Mouse (Mus musculus) brain, embryonic 14.5 days (tissue): Measurements from ENCODE around the gene Treml2. TPM values are rescaled to one million over a fixed set of nuclear protein-coding genes. Genes with fewer than 3 reads are reported as not detected.
"Not testable (repeated sequence)": the region's sequence is repeated elsewhere in the genome, so short reads cannot be mapped to it uniquely, and the experiment has no call there.

Experiments used
- DNase-seq: peaks from one replicate; pipeline ENCODE4 v3.0.0-alpha.2; 2011; ENCODE audit warnings: low read depth
- CTCF ChIP-seq: fragments of 200-500 bp; IDR thresholded peaks from 2 replicates; pipeline ENCODE4 v1.5.1; 2012; ENCODE audit warnings: inconsistent platforms, mild to moderate bottlenecking, moderate library complexity, borderline replicate concordance; ENCODE audit not compliant: insufficient read depth, insufficient read length; ENCODE audit errors: extremely low read depth
- POLR2A ChIP-seq: fragments of 200-500 bp; IDR thresholded peaks from 2 replicates; pipeline ENCODE4 v1.6.1; 2012; ENCODE audit warnings: mild to moderate bottlenecking, inconsistent platforms, borderline replicate concordance; ENCODE audit not compliant: poor library complexity, insufficient read depth, insufficient read length, severe bottlenecking; ENCODE audit errors: extremely low read depth
- polyA plus RNA-seq: library from polyadenylated mRNA; depleted of rRNA; stranded (reverse); fragments of >200 nt; gene quantifications from 2 replicates; pipeline ENCODE4 v1.2.3, GENCODE M21; 2012

The Treml2 gene
- polyA plus RNA-seq, 1 experiment = 0.42 TPM

DNA sequence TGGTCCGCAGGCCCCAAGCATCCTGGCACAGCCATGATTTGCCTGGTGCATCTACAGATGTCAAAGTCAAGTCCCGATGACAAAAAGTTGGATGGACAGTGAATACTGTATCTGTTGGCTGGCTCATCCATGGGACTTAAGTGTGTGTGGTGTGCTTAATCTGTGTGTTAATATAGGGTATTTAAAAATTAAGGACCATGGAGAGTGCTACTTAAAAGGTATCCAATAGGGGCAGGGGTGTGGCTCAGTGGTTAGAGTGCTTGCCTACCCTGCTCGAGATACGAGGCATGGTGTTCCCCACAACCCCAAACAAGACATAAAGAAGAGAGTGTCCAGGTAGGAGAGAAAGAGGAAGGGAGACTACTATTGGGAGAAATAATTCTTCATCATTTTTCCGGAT lies 2.5 kb downstream of the Treml2 start:
- TF ChIP-seq POLR2A (no peak), CTCF (no peak)

DNA sequence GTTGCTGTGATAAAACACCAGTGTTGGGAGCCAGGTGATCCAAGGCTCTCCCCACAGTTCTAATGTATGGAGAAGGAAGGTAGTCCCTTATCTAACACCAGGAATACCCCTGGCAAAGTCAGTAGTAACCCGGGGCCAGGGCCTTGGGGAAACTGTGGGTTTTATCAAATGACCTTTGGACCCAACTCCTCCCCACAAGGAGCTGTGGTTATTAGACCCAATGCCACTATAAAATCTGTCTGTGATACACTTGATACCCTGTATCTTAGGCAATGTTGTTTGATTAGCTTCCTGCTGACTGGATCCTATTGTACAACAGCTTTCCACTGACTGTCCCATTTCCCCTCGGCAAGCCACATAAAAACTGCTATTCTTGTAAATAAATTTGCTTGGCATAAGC lies 12.8 kb downstream of the Treml2 start:
- no peak for TF ChIP-seq POLR2A
- TF ChIP-seq CTCF = no peak
- DNase-seq = no peak

More for the DNA sequence above, 2.5 kb downstream of the Treml2 start:
- no peak for DNase-seq

DNA sequence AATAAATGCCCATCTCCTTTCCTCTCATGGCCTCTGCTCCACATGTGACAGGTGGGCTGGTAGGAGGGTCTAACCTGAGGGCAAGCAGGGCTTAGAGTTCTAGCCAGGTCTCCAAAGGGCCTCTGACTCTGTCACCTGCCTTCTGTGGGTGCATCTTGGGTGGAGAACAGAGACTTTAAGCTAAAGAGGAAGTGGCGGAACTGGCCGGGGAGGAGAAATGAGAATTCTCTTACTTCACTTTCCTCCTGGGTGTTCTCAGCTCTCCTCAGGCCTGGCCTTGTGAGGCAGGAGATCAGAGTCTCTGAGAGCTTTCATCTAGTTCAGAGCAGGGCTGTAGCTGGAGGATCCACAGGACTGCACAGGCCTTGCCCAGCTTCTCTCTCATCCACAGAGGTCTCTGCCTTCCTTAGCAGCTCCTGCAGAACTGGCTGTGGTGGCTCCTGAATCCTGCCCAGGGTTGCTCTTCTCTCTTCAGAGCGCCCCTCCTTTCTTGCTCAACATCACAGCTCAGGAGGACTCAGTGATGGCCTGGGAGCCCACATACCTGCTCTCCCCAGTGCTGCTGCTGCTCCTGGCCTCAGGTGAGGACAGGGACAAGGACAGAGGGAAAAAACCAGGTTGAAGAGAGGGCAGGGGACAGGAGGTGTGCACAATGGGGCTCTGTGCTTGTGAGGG lies 16.7 kb downstream of the Treml2 start, which contains the start of gene B430306N03Rik:
Gene B430306N03Rik, plus strand, starts transcription at position 237 of the 675 bp plus-strand sequence.
- DNase-seq = not testable (repeated sequence)

DNA sequence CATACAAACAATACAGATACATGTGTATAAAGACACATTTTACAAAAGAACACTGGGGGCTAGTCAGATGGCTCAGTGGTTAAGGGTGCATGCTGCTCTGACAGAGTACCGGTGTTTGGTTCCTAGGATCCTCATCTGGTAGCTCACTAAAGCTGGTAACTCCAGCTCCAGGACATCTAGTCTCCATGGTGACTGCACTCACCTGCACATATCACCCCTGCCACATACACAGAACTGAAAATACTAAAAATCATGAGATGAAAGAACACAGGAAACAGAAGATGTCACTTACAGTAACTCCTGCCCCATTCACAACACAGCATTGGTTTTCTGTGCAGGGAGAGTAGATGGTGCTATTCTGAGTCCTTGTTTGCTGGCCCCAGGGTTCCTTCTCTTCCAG lies 19.4 kb downstream of the Treml2 start:
- TF ChIP-seq CTCF (no peak), POLR2A (no peak)
- DNase-seq = no peak

DNA sequence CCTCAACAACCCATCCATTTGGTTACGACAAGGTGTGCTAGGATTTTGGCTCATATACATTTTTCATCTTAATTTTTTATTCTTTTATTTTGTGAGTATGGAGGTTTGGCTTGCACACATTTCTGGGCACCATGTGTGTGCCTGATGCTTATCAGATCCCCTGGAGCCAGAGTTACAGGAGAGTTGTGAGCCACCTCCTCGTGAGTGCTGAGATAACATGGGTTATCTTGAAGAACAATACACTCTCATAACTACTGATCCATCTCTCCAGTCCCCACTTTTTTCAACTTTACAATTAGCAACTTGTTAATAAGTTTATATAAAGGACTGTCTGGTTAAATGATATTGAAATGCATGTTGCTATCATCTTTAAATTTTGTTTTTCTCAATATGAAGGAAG lies 22.0 kb downstream of the Treml2 start:
- no peak for TF ChIP-seq CTCF
- no peak for TF ChIP-seq POLR2A
- DNase-seq = no peak

DNA sequence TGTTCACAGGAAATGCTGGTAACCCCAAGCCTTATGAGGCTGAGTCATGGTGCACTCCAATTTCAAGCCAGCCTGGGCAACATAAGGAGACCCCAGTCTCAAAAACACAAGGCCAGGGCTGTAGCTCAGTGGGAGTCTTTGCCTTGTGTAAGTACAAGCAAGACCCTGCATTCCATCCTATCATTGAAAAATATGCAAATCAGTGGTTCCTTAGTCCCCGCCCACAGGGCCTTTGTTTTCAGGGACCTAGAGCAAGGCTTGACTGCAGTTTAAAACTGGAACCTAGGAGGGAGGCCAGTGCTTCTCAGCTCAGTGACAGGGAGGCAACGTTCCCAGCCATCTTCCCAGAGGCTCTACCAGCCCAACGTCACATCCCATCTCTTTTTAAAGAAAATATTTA lies 23.9 kb downstream of the Treml2 start:
- DNase-seq = peak; percentile 14
- TF ChIP-seq CTCF = no peak

DNA sequence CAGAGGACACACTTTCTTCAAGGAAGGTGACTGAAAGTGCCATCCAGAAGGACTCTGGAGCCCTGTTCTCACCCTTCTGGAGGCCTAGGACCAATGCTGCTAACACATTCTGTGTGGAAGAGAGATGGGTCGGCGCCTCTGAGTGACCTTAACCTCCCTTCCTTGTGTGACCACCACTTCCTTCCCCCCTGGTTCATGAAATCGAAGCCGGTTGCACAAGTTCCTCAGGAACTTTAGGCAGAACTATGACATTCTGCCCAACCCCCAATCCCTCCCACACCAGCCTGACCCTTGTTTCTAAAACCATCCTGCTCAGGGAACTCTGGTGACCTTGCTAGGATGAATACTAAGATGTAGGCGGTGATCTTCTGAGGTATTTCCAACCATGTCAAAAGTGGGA lies 25.0 kb downstream of the Treml2 start:
- TF ChIP-seq POLR2A = no peak
- no peak for TF ChIP-seq CTCF
- no peak for DNase-seq

DNA sequence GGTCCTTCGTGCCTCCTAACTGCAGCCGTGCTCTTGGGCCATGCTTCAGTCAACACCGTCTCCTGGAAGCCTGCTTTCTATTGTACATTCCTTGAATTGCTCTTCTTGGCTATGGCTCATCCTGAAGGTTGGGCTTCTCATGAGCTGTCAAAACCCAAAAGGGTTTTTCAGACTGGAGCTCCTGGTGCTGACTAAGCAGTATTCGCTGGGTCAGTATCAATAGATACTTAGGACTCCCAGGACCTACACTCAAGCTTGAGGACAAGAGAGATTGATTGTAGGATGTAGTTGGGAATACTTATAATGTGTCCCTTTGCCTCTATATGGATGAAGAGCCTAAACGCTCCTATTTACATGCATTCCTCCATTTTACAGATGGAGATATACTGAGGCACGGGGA lies 25.8 kb downstream of the Treml2 start:
- TF ChIP-seq CTCF (no peak), POLR2A (no peak)
- no peak for DNase-seq

DNA sequence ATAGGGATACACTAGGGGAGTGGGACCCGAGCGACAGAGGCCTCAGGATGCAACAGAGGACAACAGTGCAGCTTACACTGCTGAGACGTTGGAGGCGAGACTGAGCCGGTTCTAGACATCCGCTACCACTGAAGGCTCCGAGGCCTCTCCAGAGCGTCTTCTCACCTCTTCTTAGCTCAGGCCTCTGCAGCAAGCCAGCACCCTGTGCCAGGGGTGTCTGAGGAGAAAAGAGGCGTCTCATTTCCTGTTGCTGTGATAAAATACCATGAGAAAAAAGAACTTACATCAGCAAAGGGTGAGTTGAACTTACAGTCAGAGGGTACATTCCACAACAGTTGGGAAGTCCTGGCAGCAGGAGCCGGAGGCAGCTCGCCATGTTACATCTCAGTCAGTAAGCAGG lies 26.3 kb downstream of the Treml2 start:
- TF ChIP-seq CTCF (no peak), POLR2A (no peak)
- DNase-seq = no peak

DNA sequence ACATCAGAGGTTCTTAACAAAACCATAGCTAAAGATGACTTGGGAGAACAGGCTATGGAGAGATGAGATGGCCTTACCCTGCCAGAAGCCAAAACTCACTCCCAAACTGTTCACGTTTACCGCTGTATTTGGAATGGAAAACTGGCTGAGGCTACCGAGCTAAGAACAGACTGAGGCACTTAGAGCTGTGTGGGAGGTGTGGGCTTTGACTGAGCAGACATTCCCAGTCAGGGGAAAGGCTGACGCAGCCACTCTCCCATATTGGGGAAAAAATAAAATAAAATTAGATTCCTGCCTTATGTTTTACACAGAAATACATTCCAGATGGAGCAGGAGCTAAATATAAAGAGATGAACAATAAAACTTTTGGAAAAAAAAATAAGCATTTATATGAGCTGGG lies 27.4 kb downstream of the Treml2 start:
- no peak for TF ChIP-seq POLR2A
- TF ChIP-seq CTCF = no peak
- DNase-seq = no peak

DNA sequence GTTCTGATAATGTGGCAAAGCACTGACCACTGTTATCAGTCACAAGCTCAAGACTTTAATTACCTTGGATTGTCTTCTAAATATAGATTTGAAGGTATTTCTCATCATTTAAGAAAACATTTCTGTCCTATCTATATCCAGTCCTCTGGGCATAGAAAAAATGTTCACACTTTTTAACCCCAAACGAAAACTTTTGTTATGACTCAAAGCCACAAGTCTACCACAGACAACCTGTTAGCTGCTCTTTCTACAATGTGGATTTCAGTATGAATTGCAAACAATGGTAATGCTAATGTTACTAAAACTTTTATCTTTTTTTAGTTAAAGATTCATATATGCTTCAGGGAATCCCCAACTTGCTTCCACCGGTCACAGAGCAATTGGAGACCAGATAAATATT lies 33.2 kb downstream of the Treml2 start:
- no peak for TF ChIP-seq CTCF
- TF ChIP-seq POLR2A = no peak
- no peak for DNase-seq

DNA sequence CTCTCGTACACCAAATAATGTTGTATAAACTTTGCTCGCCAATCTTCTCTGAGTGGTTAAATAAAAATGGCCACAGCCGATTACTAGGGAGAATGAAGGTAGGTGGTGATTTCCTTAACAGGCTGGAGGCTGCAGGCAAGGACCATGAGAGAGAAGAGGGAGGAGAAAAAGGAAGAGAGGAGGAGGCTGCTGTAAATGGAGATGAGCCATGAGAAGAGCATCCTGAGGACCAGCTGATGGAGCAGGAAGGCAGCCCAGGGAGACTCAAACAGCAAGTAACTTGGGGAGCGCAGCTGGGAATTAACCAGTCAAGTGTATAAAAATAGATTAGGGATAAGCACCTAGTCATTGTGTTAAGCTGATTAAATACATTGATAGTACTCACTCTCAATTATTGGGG lies 34.9 kb downstream of the Treml2 start:
- DNase-seq = no peak
- TF ChIP-seq POLR2A (no peak), CTCF (no peak)

DNA sequence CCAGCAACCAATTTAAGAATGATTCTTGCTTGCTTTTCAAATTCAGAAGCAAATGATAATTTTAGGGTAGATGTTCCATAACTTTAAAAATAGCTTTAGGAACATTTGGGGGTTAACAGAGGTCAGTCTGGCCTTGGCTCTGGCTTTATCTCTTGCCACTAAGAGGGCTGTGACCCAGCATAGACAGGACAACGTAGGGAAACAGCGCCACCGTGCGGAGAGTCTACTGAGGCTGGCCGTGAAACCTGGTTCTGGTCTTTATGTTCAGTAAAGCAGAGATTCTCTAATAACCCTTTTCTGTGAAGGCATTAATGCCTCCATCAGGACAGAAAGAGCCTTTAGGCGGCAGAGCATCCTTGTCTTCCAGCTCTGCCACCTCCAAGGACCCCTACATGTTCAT lies 37.6 kb downstream of the Treml2 start:
- DNase-seq = peak; percentile 76
- TF ChIP-seq POLR2A (no peak), CTCF (peak; percentile 89)

DNA sequence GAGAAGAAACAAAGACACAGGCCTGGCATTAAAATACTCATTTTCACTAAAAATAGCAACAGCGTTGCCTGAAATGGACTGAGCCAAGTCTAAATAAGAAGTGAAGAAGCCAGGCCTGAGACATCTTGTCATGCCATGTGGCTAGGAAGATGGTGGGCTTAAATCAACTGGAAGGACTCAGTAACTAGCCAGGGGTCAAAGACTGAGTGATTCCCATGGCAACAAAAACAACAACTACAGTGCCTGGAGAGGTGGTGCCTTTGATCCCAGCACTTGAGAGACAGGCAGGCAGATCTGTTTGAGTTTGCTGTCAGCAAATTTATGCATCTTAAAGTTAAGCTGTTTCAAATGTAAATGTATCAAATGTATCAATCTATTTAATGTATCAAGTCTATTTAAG lies 41.0 kb downstream of the Treml2 start:
- TF ChIP-seq CTCF = no peak
- no peak for TF ChIP-seq POLR2A
- peak; percentile 22 for DNase-seq

DNA sequence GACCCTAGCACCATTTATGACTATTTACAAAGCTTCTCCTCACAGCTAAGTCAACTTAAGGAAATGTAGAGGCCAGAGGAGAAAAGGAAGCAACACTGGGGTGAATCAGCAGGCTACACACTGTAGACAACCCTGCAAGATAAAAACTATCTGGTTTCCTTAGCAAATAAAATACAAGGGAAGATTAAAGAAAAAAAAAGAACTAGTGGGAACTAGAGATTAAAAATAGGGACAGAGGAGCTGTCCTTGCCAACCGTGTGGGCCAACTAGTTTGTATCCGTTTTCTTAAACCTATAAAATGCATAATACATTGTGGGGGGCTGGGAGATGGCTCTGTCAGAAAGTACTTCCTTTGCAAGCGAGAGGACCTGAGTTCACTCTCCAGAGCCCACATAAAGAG lies 42.6 kb downstream of the Treml2 start:
- no peak for TF ChIP-seq POLR2A
- no peak for TF ChIP-seq CTCF

DNA sequence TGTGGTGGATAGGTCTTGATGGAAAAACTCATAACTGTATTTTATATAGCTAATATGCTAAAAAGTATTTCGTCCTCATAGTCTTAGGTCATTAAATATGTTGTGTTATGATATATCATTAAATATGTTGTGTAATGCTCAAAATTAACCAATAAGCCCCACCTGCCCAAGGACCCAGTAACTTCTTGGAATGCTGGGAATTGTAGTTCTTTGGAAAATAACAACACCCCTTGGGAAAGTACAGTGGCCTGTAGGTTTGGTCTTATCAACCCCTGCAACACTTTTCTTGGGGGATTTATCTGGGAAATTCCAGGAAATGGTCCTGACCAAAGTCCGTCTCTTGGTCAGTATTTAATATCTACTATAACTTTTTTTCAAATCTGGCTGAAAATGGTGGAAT lies 43.8 kb downstream of the Treml2 start:
- no peak for DNase-seq
- TF ChIP-seq CTCF (no peak), POLR2A (no peak)

More for the DNA sequence above, 42.6 kb downstream of the Treml2 start:
- DNase-seq = no peak

DNA sequence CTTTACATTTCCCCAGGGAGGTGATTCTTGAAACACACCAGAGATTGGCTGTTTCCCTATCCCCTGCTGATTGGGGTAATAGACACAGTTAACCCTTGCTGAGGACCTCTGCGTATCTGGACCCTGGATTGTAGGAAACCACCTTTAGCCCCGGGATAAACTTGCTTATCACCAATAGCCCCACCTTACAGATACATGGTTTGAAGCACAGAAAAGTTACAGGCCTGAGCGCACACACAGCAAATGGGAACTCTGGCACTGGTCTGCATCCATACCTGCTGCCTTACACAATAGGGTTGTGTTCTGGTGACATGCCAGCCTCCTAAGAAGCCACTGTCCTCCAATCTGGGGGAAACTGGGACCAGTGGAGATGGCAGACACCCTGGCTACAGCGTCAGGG lies 46.5 kb downstream of the Treml2 start:
- no peak for DNase-seq
- TF ChIP-seq CTCF = no peak
- TF ChIP-seq POLR2A = no peak
